Mouse (Mus musculus) testis, postnatal 14 days (tissue): Measurements from ENCODE around the gene Pdss2.
"Not testable (repeated sequence)": the region's sequence is repeated elsewhere in the genome, so short reads cannot be mapped to it uniquely, and the experiment has no call there.

Experiments
- DNase-seq: peaks from one replicate; pipeline ENCODE4 v3.0.0; 2021; ENCODE audit warnings: low spot score

Pdss2 gene

DNA sequence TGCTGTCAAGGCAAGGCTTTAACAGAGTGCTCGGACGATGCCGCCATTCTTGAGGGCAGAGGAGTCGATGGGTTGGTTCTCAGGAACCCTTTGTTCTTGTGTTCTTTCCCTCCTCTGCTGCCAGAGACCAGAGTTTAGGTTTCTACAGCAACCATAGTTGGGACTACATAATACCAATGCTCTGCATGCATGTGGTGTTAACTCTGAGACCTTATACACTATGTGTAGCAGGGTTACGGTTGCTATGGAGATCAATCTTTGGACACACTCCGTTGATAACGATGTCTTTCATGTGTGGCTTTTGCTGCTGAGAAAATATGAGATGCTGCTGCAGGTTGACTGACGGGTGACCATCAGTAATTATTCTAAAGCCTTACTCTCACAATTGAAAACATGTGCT, 20.9 kb downstream of the Pdss2 start:
- DNase-seq = no peak

DNA sequence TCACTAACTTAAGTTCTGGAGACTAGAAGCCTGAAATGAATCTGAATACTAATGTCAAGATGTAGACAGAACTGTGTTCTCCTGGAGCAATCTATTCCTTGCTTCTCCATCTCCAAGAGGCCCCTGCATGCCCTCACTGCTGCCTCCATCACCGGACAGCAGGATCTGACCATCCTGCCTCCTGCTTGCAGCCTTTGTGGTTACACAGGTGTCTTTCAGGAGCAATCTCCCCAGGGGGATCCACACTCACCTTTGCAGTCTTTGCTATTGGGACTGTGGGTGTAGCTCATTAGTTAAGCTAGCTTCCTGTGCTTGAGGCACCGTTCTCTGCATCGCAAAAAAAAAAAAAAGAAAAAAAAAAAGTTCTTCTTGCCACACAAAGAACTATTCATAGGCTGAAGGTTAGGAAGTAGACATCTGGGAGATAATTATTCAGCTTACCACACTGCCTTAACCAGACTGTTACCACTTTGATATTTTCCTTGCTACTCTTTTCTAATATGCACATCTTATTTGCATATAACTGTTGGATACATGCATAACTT, 23.0 kb downstream of the Pdss2 start:
- DNase-seq = no peak

GRCm38 (mm10) chr10:43245461-43246200, 24.3 kb downstream of the Pdss2 start:
- DNase-seq = no peak

DNA sequence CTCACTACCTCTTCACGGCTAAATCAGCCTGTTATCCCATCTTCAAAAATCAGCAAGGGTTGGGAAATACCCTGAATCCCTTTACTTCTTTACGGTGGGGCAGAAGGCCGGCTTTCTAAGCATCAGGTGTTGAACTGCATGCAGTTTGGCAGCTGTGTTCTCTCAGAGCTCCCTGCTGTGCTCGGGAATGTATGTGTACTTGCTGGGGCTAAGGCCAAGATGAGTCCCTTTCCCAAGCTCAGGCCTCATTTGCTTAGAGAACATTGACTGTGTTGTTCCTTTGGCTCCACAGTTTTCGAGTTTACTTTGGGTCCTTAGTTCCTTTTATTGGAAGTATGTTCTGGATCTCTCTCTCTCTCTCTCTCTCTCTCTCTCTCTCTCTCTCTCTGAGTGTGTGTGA, 26.7 kb downstream of the Pdss2 start:
- no peak for DNase-seq

DNA sequence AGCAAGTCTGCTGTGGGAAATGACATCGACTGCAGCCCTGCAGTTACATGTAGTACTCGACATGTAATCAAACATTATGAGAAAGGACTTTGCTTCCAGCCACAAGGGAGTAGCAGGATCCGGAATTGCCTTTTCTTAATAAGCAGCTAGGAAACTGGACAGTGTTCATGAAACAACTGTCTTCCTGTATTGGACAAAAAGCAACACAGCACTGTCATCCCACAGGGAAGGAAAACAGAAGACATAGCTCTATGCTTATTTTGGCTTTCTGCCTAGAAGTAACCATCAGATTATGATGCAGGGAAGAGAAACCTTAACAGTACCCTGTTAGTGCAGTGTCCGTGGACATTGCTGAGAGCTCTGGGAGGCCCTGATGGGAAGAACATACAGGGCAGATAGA, 31.0 kb downstream of the Pdss2 start:
- DNase-seq = no peak

- DNase-seq = not testable (repeated sequence)
These were observed 35.7 kb downstream of the Pdss2 start for GRCm38 (mm10) chr10:43256965-43257364.

DNA sequence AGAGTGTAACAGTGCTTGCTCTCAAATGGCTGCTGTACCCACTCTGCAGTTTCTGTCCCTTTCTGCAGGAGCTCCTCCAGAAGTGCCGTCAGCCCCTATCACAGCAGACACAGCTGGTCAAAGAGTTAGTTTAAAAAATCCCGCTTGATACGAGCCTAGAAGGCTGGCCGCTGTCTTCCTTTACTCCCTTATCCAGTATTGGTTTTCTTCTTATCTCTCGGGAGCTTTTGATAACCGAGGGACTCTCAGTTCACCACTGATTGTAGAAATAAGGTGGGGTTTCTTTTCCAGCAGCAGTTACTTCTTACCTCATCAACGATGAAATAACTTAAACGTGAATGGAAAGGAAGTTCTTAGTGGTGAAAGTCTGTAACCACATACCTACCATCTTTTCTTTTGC, 36.2 kb downstream of the Pdss2 start:
- not testable (repeated sequence) for DNase-seq

DNA sequence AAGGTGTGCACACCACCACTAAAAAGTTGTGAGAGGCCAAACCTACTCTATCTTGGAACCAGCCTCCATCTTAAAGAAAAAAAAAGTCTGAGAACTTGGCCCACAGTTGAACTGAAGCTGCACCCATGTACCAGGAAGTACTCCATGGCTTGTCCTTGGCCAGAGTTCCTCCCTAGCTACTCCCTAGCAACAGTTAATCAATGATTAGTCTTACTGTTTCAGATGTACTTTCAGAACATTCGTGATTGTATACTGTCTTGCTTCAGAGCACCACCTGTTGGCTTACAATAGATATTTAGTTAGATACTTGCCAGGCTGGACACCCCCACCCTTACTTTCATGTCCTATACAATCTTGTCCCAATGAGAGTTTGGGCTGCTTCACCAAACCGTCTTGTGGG, 50.0 kb downstream of the Pdss2 start:
- DNase-seq = no peak

DNA sequence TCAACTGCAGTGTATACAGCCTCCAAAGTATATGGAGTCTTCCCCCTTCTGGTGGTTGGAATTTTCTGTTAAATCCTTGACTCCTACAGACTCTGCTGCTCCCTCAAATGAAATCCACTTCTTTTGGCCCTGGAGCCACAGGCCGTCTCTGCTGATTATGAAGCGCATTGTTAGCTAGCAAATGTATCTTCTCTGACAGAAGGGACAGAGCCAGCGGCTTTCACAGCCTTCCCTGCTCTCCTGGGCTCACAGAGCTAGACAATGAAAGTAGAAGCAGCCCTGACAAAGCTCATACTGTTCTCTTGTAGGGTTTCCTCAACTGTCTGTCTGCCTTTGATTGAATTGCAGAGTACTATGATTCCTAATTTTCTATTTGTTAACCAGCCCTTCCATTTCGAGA, 51.1 kb downstream of the Pdss2 start:
- DNase-seq = no peak

GRCm38 (mm10) chr10:43273057-43273456, 51.8 kb downstream of the Pdss2 start:
- no peak for DNase-seq

GRCm38 (mm10) chr10:43275446-43275845, 54.2 kb downstream of the Pdss2 start:
- DNase-seq = no peak

DNA sequence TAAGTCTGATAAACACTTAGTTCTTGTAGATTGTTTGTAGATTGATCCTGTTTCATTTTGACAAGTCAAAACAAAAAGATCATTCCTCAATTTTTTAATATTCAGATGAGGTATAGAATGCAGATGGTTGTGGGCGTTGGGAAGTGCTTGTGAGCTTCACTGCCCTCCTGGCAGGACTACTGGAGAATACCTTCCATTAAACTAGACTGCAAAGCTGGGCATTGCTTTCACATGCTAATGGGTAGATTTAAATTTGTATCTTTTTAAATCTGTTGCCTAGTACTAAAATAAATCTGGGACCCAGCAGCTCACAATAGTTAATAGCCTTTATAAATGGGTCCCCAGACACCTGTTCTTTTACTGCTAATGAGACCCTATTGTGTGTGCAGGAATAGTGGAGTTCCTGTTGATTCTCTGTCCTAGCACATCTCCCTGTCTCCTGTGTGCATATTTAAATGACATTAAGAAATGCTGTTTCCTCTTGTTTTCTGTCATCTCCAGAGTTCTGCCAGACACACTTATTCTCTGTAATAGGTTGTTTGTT, 54.9 kb downstream of the Pdss2 start:
- no peak for DNase-seq

DNA sequence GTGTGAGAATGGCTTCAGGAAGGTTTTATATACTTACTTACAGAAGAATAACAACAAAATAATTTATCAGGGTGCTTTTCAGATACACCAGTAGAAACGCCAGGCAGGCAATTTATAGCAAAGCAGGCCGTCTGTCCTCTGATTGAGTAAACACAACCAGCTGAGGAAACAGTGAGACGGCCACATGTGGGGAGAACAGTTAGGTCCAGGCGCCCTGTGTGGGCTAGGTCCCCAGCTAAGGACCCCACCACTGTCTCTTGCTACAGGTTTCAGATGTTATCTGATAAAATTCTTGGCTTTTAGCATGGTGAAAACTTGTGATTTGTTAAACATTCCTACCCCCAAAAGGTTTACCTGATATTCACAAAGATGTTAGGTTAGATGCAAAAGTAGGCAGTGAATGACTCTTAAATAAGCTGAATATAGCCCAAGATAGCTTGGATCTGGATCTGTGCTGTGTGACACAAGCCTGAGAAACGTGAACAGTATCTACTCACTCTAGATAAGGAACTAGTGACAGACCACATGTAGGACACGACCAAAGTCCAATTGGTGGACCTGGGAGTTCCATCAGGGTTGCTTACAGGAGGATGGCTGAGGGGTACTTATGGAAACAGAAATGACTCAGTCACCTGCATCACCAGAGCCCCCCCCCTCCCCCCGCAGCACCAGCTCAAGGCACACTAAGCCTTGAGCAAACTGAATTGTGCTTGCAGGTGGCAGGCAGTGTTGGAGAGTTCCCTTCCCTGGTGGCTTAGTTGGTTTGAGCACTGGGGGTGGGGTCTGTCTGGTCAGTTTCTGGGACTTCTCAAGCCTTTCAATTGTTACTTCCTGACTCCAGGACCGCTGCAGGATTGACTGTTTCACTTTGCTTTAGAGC, 56.2 kb downstream of the Pdss2 start:
- no peak for DNase-seq

GRCm38 (mm10) chr10:43279637-43280288, 58.5 kb downstream of the Pdss2 start:
- DNase-seq = no peak

- no peak for DNase-seq
These were observed 64.3 kb downstream of the Pdss2 start for GRCm38 (mm10) chr10:43285541-43285940.

GRCm38 (mm10) chr10:43290638-43291230, 69.4 kb downstream of the Pdss2 start:
- no peak for DNase-seq

GRCm38 (mm10) chr10:43291333-43291736, 70.0 kb downstream of the Pdss2 start:
- DNase-seq = no peak

- DNase-seq = no peak
These were observed 71.2 kb downstream of the Pdss2 start for GRCm38 (mm10) chr10:43292454-43292853.

DNA sequence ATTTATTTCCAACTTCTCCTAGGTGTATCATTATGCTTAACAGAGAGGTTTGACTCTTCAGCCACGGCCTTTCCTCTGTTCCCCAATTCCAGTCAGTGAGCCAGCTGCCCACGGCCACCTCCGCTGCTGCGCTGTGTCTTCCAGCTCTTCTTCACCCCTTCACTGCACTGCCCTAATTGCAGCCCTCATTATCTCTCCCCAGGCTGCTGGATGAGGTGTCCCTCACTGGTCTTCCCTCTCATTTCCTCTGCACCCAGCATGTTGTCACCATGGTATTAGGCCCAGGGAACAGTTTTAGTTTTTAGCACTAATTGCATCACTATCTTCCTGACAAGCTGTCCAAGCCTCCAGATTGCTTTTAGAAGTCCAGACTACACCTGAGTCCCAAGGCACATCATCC, 73.0 kb downstream of the Pdss2 start:
- no peak for DNase-seq

DNA sequence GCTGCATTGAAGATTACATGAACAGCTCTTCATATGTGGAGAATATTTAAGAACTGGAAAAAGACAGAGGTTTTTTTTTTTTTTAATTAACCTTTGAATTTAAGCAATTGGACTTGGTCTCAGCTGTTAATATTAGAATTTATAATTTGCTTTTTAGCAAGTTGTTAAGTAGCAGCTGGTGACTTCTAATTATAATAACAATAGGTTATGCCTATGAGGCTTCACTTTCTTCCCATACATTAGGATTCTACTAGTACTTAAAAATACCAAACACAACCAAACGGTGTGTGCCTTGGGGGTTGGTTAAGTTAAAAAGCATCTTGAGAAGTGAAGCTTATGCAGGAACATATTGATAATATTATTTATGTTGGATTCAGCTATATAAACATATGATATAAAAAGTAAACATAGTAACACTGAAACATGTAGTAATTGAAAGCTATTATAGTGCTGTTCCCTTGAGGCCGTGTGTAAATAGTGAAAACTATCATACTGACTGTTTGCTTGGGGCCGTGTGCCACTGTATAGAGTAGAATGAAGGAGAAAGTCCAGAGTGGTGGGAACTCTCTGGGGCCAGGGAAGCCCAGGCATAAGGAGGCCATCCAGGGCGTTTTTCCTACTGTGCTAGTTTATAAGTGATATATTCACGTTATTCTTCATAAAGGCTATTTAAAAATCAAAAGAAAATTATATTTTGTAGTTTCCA, 87.0 kb downstream of the Pdss2 start:
- no peak for DNase-seq

DNA sequence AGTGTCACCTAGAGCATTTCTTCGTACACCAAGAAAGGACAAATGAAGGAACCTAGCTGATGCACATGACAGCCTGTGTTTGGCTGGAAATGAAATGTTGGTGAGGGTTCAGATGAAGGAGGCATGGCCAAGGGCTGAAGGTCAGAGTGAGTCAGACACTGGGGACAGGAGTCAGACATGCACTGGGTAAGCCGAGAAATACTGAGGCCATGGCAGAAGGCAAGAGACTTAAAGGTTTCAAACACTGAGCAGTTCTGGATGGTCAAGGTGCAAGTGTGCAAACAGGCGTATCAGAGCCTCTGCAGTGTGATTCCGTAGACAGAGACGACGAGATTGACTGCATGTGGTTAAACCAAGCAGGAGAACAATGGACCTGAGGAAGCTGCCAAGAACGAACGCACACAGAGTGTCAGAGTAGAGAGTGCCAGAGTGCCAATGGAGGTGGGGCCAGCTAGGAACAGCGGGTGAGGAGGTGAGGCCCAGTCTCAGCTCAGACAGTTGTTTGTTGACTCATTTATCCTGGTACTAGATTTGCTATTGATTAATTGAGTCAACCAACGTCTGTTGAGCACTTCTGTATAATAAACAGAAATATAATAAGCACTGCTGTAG, 89.6 kb downstream of the Pdss2 start:
- DNase-seq = no peak
